Mouse (Mus musculus) liver, embryonic 12.5 days (tissue): ENCODE data around the gene Hyal1. TPM values are rescaled to one million over a fixed set of nuclear protein-coding genes. Genes with fewer than 3 reads are reported as not detected.
"Not testable (repeated sequence)": the region's sequence is repeated elsewhere in the genome, so short reads cannot be mapped to it uniquely, and the experiment has no call there.

Source experiments
- ATAC-seq: fragments of 200-750 bp; cut with Nextera tagmentation; 2 replicates; pipeline ENCODE4 v1.8.0; 2017; ENCODE audit warnings: moderate number of reproducible peaks, mild to moderate bottlenecking, moderate library complexity
- H3K27ac ChIP-seq: fragments of 300-500 bp; sonication (generic); 2 replicates; pipeline ENCODE4 v1.5.1; 2016; ENCODE audit warnings: mild to moderate bottlenecking
- H3K27me3 ChIP-seq: fragments of 300-500 bp; sonication (generic); replicated peaks from 2 replicates; pipeline ENCODE4 v1.6.1; 2016; ENCODE audit warnings: mild to moderate bottlenecking, moderate library complexity
- H3K36me3 ChIP-seq: fragments of 300-500 bp; sonication (generic); 2 replicates; pipeline ENCODE4 v1.6.1; 2016; ENCODE audit warnings: mild to moderate bottlenecking, moderate library complexity
- H3K4me1 ChIP-seq: fragments of 300-500 bp; sonication (generic); 2 replicates; pipeline ENCODE4 v1.6.1; 2016
- H3K4me2 ChIP-seq: fragments of 300-500 bp; sonication (generic); 2 replicates; pipeline ENCODE4 v1.6.1; 2016; ENCODE audit warnings: mild to moderate bottlenecking, moderate library complexity
- H3K4me3 ChIP-seq: fragments of 300-500 bp; sonication (generic); 2 replicates; pipeline ENCODE4 v1.5.1; 2016; ENCODE audit warnings: mild to moderate bottlenecking, moderate library complexity
- H3K9ac ChIP-seq: fragments of 300-500 bp; sonication (generic); 2 replicates; pipeline ENCODE4 v1.6.1; 2016; ENCODE audit warnings: mild to moderate bottlenecking, moderate library complexity
- H3K9me3 ChIP-seq: fragments of 300-500 bp; sonication (generic); replicated peaks from 2 replicates; pipeline ENCODE4 v1.6.1; 2016; ENCODE audit warnings: mild to moderate bottlenecking, moderate library complexity
- WGBS: fragments of 180-500 bp; shearing (Covaris S2); methylation state at CpG from one replicate; pipeline ENCODE4 v1.1.7; 2016; ENCODE audit not compliant: insufficient replicate concordance; 5-methylcytosine and 5-hydroxymethylcytosine counted together
- polyA plus RNA-seq: library from polyadenylated mRNA; unstranded; fragments of >200 nt; fragmentation: Nextera tagmentation; extraction: Ambion mirVana; gene quantifications from 2 replicates; pipeline ENCODE4 v1.2.1, GENCODE M21; 2016

Hyal1 gene
- polyA plus RNA-seq, 1 experiment from 2014 or later: 3.9 TPM

GRCm38 (mm10) chr9:107567702-107568319 lies 8.9 kb upstream of the Hyal1 start, which contains the start of gene Hyal2:
Hyal2 (plus strand) TSS chr9:107567945.
- Histone ChIP-seq H3K4me3 (peak within 1 kb of the TSS; percentile 75), H3K27ac (peak within 1 kb of the TSS; percentile 94), H3K36me3 (peaks cover 42% of the 10 kb centered on the region), H3K27me3 (no peaks in the 10 kb centered on the region), H3K4me1 (peaks cover 87% of the 10 kb centered on the region), H3K4me2 (peak within 1 kb of the TSS; percentile 86), H3K9ac (peak within 1 kb of the TSS; percentile 90), H3K9me3 (no peaks in the 10 kb centered on the region)
- no peak for ATAC-seq
- WGBS: 33% methylated on average over 18 of the region's 18 CpGs

GRCm38 (mm10) chr9:107568331-107569261 lies 8.1 kb upstream of the Hyal1 start:
- Histone ChIP-seq H3K36me3 (peaks cover 50% of the 10 kb centered on the region), H3K4me3 (peak overlapping the region; percentile 75), H3K9ac (peak overlapping the region; percentile 90), H3K9me3 (no peaks in the 10 kb centered on the region), H3K4me2 (peak overlapping the region; percentile 86), H3K27ac (peak overlapping the region; percentile 94), H3K27me3 (no peaks in the 10 kb centered on the region), H3K4me1 (peaks cover 91% of the 10 kb centered on the region)
- 1% methylated on average over 41 of the region's 41 CpGs for WGBS
- peak; percentile 77 for ATAC-seq

- H3K4me1 ChIP-seq: peaks cover 85% of the 10 kb centered on the region
- peak; percentile 11 for ATAC-seq
- H3K36me3 ChIP-seq: peaks cover 51% of the 10 kb centered on the region
- no peaks in the 10 kb centered on the region for H3K9me3 ChIP-seq
- peak overlapping the region; percentile 75 for H3K4me3 ChIP-seq
- WGBS: under 1% methylated on average over 23 of the region's 23 CpGs
- no peaks in the 10 kb centered on the region for H3K27me3 ChIP-seq
- peak overlapping the region; percentile 94 for H3K27ac ChIP-seq
- H3K9ac ChIP-seq: peak overlapping the region; percentile 90
- H3K4me2 ChIP-seq: peak overlapping the region; percentile 86
Observed at GRCm38 (mm10) chr9:107569270-107569669, 7.5 kb upstream of the Hyal1 start.

GRCm38 (mm10) chr9:107570016-107570415 lies 6.7 kb upstream of the Hyal1 start:
- Histone ChIP-seq H3K27ac (peak overlapping the region; percentile 94), H3K4me2 (peak overlapping the region; percentile 86), H3K4me3 (peak overlapping the region; percentile 75), H3K9me3 (no peaks in the 10 kb centered on the region), H3K36me3 (peaks cover 44% of the 10 kb centered on the region), H3K9ac (peak overlapping the region; percentile 90), H3K4me1 (peaks cover 77% of the 10 kb centered on the region), H3K27me3 (no peaks in the 10 kb centered on the region)
- WGBS: 67% methylated on average over 13 of the region's 13 CpGs
- ATAC-seq: no peak

- H3K9me3 ChIP-seq: no peaks in the 10 kb centered on the region
- H3K4me1 ChIP-seq: peaks cover 75% of the 10 kb centered on the region
- H3K4me2 ChIP-seq: peak overlapping the region; percentile 86
- H3K27me3 ChIP-seq: no peaks in the 10 kb centered on the region
- 40% methylated on average over 21 of the region's 21 CpGs for WGBS
- ATAC-seq: peak; percentile 70
- H3K4me3 ChIP-seq: peak overlapping the region; percentile 75
- H3K9ac ChIP-seq: peak overlapping the region; percentile 90
- peak overlapping the region; percentile 94 for H3K27ac ChIP-seq
- H3K36me3 ChIP-seq: peaks cover 38% of the 10 kb centered on the region
Observed at GRCm38 (mm10) chr9:107570845-107571244, 5.9 kb upstream of the Hyal1 start.

- Histone ChIP-seq H3K4me2 (peak overlapping the region; percentile 86), H3K27ac (peak overlapping the region; percentile 94), H3K36me3 (peaks cover 38% of the 10 kb centered on the region), H3K27me3 (no peaks in the 10 kb centered on the region), H3K4me1 (peaks cover 75% of the 10 kb centered on the region), H3K4me3 (peak overlapping the region; percentile 75), H3K9me3 (no peaks in the 10 kb centered on the region), H3K9ac (peak overlapping the region; percentile 90)
- ATAC-seq: peak; percentile 48
- WGBS: 79% methylated on average over 22 of the region's 22 CpGs
Observed at GRCm38 (mm10) chr9:107571534-107572326, 5.0 kb upstream of the Hyal1 start.

- Histone ChIP-seq H3K9me3 (no peaks in the 10 kb centered on the region), H3K4me2 (peak overlapping the region; percentile 86), H3K27me3 (no peaks in the 10 kb centered on the region), H3K4me1 (peaks cover 75% of the 10 kb centered on the region), H3K36me3 (peaks cover 38% of the 10 kb centered on the region), H3K9ac (peak overlapping the region; percentile 90), H3K27ac (peak overlapping the region; percentile 94), H3K4me3 (no peak overlapping the region)
- 94% methylated on average over 2 of the region's 2 CpGs for WGBS
- no peak for ATAC-seq
Observed at GRCm38 (mm10) chr9:107572327-107572662, 4.4 kb upstream of the Hyal1 start.

GRCm38 (mm10) chr9:107573774-107574173 lies 3.0 kb upstream of the Hyal1 start:
- H3K9ac ChIP-seq, H3K9me3 ChIP-seq, H3K4me2 ChIP-seq, H3K27me3 ChIP-seq, H3K4me3 ChIP-seq, ATAC-seq: not testable (repeated sequence)
- WGBS: 77% methylated on average over 6 of the region's 6 CpGs
- H3K27ac ChIP-seq: peak overlapping the region; percentile 94; the same call in 1 of the 2 replicates
- peaks cover 38% of the 10 kb centered on the region for H3K36me3 ChIP-seq
- peaks cover 72% of the 10 kb centered on the region for H3K4me1 ChIP-seq

GRCm38 (mm10) chr9:107575579-107576356 lies 959 bp upstream of the Hyal1 start:
- Histone ChIP-seq H3K36me3 (peaks cover 32% of the 10 kb centered on the region), H3K4me2 (no peak overlapping the region), H3K4me3 (no peak overlapping the region), H3K27ac (peak overlapping the region; percentile 79), H3K27me3 (no peaks in the 10 kb centered on the region), H3K9ac (peak overlapping the region; percentile 70; the same call in 1 of the 2 replicates), H3K9me3 (no peaks in the 10 kb centered on the region), H3K4me1 (peaks cover 71% of the 10 kb centered on the region)
- no peak for ATAC-seq
- 78% methylated on average over 14 of the region's 14 CpGs for WGBS

GRCm38 (mm10) chr9:107577871-107578270 lies 1.1 kb downstream of the Hyal1 start:
- peak overlapping the region; percentile 15; the same call in 1 of the 2 replicates for H3K9ac ChIP-seq
- no peaks in the 10 kb centered on the region for H3K9me3 ChIP-seq
- peak overlapping the region; percentile 79; the same call in 1 of the 2 replicates for H3K27ac ChIP-seq
- no peak for ATAC-seq
- peaks cover 15% of the 10 kb centered on the region for H3K36me3 ChIP-seq
- peak overlapping the region; percentile 75; the same call in 1 of the 2 replicates for H3K4me2 ChIP-seq
- H3K27me3 ChIP-seq: no peaks in the 10 kb centered on the region
- WGBS: 80% methylated on average over 10 of the region's 10 CpGs
- H3K4me1 ChIP-seq: peaks cover 70% of the 10 kb centered on the region
- H3K4me3 ChIP-seq: no peak overlapping the region

GRCm38 (mm10) chr9:107578587-107578986 lies 1.9 kb downstream of the Hyal1 start, which contains the start of gene Naa80:
Naa80 (plus strand) TSS chr9:107578887.
- no peaks in the 10 kb centered on the region for H3K9me3 ChIP-seq
- 74% methylated on average over 3 of the region's 3 CpGs for WGBS
- no peaks in the 10 kb centered on the region for H3K27me3 ChIP-seq
- peak within 1 kb of the TSS; percentile 94 for H3K4me2 ChIP-seq
- no peak for ATAC-seq
- H3K4me3 ChIP-seq: no peak within 1 kb of the TSS
- peaks cover 15% of the 10 kb centered on the region for H3K36me3 ChIP-seq
- H3K9ac ChIP-seq: peak within 1 kb of the TSS; percentile 15; the same call in 1 of the 2 replicates
- H3K27ac ChIP-seq: peak within 1 kb of the TSS; percentile 95
- peaks cover 70% of the 10 kb centered on the region for H3K4me1 ChIP-seq
